Mouse (Mus musculus) c-Kit-positive CD71-positive TER-119-negative erythroid progenitor cells, embryonic 14.5 days (primary cell): Measurements from ENCODE around the gene Oprm1.
A peak's percentile ranks its signal among the peaks of the same experiment; 100 is the strongest.

Source experiments
- DNase-seq: peaks from one replicate; pipeline ENCODE4 v3.0.0-alpha.2; 2013; ENCODE audit warnings: low read depth

The Oprm1 gene

GRCm38 (mm10) chr10:7047288-7047918 lies 289.1 kb downstream of the Oprm1 start:
- DNase-seq, result no peak

DNA sequence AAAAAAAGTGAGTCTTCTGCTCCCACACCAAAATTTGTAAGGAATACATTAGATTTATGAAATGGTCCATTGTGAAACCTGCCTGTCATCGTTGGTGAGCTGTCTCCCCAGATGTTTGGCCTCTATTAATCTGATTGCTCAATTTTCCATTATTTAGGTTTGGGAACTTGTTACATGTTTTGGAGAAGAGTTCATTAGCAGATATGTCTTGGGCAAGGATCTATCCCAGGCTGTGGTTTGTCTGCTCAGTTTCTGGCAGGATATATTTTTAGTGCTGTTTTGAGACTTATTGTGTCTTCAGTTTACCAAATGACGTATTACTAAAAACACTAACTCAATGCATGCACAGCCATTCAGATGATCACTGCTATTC lies 289.6 kb downstream of the Oprm1 start:
- no peak for DNase-seq

- no peak for DNase-seq
Measured at GRCm38 (mm10) chr10:7049901-7050300, 291.6 kb downstream of the Oprm1 start.

DNA sequence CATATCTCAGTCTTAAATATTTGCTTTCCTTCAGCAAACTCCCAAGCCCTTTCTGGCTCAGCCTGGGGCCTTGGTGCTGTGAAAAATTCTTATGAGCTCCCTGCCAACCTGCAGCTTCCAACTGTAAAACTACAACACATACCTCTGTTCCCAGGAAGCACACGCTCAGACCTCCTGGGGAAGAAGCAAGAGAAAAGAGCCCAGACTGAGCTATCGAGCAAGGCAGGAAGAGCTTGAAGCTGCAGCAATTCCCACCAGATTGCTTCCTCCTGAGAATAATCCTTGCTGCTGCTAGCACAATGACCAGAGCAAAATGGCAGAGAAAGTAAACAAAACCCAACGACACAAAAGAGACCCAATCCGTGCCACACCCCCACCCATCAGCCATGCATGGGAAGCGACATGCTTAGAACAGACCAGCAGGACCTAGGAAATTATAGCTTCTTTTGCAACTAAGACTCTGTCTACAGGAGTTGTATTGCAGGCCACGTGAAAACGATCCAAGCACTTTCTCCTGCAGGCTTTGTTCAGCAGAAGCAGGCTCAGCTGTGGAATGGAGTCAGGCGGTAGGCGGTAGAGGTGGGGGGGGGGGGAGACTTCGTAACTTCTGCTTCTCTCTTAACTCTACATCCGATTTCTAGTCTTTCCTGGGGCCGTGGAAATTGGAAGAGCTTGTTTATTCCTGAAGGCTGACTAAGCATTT lies 294.2 kb downstream of the Oprm1 start, which contains the start of gene Ipcef1:
TSS of gene Ipcef1 (minus strand) at position 164 of the 703 bp plus-strand sequence.
- no peak for DNase-seq

- DNase-seq, result no peak
Measured at GRCm38 (mm10) chr10:7054560-7055205, 296.4 kb downstream of the Oprm1 start.

- no peak for DNase-seq
Measured at GRCm38 (mm10) chr10:7057546-7057945, 299.2 kb downstream of the Oprm1 start.

GRCm38 (mm10) chr10:7060326-7060725 lies 302.0 kb downstream of the Oprm1 start:
- DNase-seq, result no peak

DNA sequence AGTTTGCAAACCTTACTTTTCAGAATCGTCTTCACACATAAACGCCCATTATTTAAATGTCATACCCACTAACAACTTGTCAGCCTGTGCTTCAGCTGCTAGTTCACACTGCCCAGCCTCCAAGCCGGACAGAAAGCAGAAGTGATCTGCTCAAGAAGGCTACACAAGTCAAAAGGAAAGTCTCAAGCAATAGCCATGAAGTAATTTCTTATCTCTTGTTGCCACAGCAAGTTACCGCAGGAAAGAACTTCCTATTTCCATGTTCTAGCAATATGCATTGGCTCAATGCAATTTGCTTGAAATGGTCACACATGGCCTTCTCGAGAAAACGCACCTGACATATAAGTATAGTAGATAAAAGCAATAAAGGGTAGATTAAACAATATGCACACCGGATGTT lies 304.7 kb downstream of the Oprm1 start:
- DNase-seq, result no peak

- DNase-seq, result no peak
Measured at GRCm38 (mm10) chr10:7063752-7064457, 305.6 kb downstream of the Oprm1 start.

DNA sequence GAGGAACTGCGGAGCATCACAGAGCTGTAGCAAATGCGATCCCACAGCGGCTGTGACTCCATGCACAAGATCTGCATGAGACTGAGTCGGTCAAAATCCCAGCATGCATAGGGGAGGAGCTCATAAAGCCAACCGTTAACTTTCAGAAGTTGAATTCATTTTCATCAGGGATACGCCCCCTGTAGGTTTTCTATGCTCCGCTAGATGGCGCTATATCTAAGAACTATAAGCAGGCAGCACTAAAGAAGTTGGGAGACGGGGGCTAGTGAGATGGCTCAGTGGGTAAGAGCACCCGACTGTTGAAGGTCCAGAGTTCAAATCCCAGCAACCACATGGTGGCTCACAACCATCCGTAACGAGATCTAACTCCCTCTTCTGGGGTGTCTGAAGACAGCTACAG lies 310.3 kb downstream of the Oprm1 start:
- DNase-seq, result peak; percentile 15

- no peak for DNase-seq
Measured at GRCm38 (mm10) chr10:7069090-7069489, 310.8 kb downstream of the Oprm1 start.

DNA sequence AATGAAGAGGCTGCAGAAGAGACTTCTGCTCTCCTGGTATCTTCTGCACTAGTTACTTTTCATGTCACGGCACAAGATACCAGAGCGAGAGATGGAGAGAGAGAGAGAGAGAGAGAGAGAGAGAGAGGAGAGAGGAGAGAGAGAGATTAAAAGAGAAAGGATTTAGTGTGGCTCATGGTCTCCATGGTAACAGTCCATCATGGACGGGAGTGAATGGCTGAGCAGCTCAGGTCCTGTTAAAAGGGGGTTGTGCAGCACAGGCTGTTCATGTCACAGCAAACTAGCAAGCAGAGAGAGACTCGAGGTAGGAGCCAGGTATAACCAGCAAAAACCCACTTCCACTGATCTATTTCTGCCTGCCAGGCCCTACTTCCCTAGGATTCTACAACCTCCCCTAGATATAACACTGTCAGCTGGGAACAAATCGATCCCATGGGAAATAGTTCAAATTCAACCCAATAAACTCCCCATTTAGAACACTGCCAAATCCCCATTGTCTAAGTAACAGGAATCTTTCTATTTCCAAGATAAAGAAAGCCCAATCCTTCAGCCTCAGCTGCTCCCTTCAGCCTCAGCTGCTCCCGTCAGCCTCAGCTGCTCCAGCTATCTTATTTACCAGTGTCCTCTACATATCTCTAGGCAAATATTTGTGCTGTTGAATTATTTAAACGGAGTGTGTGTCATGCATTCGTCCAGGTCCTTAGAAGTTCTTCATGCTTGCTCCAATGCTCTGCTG lies 312.0 kb downstream of the Oprm1 start:
- DNase-seq, result no peak

- no peak for DNase-seq
Measured at GRCm38 (mm10) chr10:7070924-7071323, 312.6 kb downstream of the Oprm1 start.

GRCm38 (mm10) chr10:7074231-7074630 lies 315.9 kb downstream of the Oprm1 start:
- DNase-seq, result no peak

GRCm38 (mm10) chr10:7075661-7076060 lies 317.4 kb downstream of the Oprm1 start:
- no peak for DNase-seq

GRCm38 (mm10) chr10:7076201-7076600 lies 317.9 kb downstream of the Oprm1 start:
- peak; percentile 5 for DNase-seq

- no peak for DNase-seq
Measured at GRCm38 (mm10) chr10:7076662-7077211, 318.4 kb downstream of the Oprm1 start.

DNA sequence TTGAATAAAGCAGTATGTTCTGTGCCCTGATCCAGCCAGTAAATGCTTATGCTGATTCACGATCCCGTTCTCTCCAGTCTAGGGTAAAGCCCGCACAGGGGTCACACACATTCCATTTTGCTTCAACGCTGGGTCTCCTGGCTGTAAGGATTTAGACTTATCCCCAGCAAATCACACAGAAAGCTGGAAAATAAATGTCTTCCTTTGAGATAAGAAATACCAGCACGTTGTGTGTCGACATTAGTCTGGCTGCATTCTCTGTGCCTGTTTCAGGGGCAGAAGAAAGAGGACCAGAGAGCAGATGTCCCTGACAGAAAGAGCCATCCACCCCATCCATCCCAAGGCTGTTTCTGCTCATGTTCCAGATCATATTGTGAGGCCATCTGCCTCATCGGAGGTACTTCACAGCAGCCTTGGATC lies 319.1 kb downstream of the Oprm1 start:
- DNase-seq, result no peak

GRCm38 (mm10) chr10:7077971-7078370 lies 319.7 kb downstream of the Oprm1 start:
- DNase-seq, result no peak
